Mouse (Mus musculus): ENCODE results near the gene Chrna5. TPM values are rescaled to one million over a fixed set of nuclear protein-coding genes. Genes with fewer than 3 reads are reported as not detected.
"Not testable (repeated sequence)": the region's sequence is repeated elsewhere in the genome, so short reads cannot be mapped to it uniquely, and the experiment has no call there.

The Chrna5 gene
- under 1 TPM in 1 of 2 experiments, not detected in 1; 0.12 TPM for total RNA-seq (2021)
- long read RNA-seq, experiment 1 = 0 reads
- long read RNA-seq, experiment 2 = 0 reads

- DNase-seq = no peak
- intact Hi-C loops (cut with DNase I; ENCODE audit: low total_unique reads) = no loop called here
Observed at GRCm38 (mm10) chr9:54980674-54981073, at the start of gene Chrna5. TSS of gene Chrna5 (plus strand) at chr9:54980880.

DNA sequence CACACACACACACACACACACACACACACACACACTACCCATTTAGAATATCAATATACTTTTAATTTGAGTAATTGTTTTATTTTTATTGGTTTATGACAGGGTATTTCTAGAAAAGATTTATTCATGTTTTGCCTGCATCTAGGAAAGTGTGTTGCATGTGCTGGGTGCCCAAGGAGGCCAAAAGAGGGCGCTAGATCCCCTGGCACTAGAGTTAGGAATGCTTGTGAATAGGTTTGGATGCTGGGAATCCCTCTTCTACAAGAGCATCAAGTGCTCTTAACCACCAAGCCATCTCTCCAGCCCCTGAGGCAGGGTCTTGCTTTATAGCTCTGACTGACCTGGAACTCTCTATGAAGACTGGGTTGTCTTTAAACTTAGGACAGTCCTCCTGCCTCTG lies 48.9 kb upstream of the Chrna5 start:
- intact Hi-C loops (cut with DNase I; ENCODE audit: low total_unique reads) = no loop called here
- no peak for DNase-seq

- no peak for DNase-seq
- intact Hi-C loops (cut with DNase I; ENCODE audit: low total_unique reads) = no loop called here
Observed at GRCm38 (mm10) chr9:54932379-54932778, 48.3 kb upstream of the Chrna5 start.

DNA sequence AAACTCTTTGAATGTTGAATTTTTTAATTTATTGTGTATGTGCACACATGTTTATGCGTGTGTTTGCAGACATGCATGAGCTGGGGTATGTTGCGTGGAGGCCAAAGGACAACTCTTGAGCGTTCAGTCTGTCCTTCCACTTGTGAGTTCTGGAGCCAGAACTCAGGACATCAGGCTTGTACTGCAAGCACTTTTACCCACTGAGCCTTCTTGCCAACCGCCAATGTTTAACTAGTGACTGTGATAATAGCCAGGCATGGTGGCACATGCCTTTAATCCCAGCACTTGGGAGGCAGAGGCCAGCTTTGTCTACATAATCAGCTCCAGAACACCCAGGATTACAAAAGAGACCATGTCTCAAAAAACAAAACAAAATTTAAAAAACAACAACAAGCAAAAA lies 38.6 kb upstream of the Chrna5 start:
- intact Hi-C loops (cut with DNase I; ENCODE audit: low total_unique reads) = no loop called here
- no peak for DNase-seq

GRCm38 (mm10) chr9:54944467-54944866 lies 36.2 kb upstream of the Chrna5 start:
- intact Hi-C loops (cut with DNase I; ENCODE audit: low total_unique reads) = no loop called here
- no peak for DNase-seq

- intact Hi-C loops (cut with DNase I; ENCODE audit: low total_unique reads) = no loop called here
- no peak for DNase-seq
Observed at GRCm38 (mm10) chr9:54946256-54946655, 34.4 kb upstream of the Chrna5 start.

DNA sequence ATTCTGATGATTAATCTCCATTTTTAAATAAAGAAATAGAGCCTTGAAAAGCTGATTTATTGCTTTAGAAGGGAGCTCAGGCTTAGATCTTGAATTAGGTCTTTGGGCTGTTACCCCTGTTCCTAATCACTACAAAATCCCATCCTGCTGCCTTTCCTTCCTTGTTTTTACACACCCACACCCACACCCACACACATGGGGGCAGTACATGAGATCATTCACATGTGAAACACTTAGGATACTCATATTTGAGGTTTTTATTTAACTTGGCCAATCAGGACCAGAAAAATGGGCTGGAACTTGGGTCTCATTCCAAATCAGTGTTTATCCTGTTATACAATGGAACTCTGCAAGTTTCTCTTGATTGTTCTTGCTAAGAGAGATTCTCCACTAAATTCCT lies 31.2 kb upstream of the Chrna5 start:
- peak; percentile 29 for DNase-seq
- intact Hi-C loops (cut with DNase I; ENCODE audit: low total_unique reads) = no loop called here

GRCm38 (mm10) chr9:54950162-54950561 lies 30.5 kb upstream of the Chrna5 start:
- intact Hi-C loops (cut with DNase I; ENCODE audit: low total_unique reads); DNase-seq: not testable (repeated sequence)

DNA sequence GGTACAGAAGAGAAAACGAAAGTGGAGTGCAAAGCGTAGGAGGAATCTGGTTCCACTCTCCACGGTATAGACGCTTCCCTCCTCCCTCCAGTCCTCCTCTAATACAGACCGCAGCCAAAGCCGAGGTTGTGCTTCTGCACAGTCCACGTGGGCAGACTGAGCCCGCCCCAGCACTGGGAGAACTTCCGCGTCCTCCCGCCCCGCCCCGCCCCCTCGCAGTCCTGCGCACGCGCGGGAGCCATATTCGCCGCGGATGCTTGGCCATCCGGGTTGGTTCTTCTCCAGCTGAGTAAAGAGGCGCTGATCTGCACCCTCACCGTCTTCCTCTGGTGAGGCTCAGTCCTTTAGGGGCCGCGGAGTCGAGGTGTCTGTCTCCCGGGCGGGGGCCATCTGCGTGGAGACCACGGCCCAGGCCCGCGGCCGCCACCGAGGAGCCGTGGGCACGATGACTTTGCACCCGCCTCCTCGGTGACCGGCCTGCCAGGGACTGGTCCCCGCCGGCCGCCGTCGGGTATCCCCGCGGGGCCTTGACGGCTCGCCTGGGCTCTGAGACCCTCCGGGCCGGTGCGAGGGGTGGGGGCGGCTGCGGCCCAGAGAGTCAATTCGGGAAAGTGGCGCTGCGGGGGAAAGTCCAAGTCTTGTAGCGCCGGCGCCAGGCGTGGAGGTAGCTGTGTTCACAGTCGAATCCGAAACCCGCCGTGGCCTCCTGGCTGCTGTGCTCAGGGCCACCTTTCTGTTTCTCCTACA lies 29.9 kb upstream of the Chrna5 start, which contains the start of the genes Psma4 and AY074887:
Gene Psma4 (plus strand): TSS at position 216 of the 747 bp plus-strand sequence.
Gene AY074887 (minus strand): TSS at position 424 of the 747 bp plus-strand sequence.
- intact Hi-C loops (cut with DNase I; ENCODE audit: low total_unique reads) = no loop called here
- DNase-seq = peak; percentile 94

DNA sequence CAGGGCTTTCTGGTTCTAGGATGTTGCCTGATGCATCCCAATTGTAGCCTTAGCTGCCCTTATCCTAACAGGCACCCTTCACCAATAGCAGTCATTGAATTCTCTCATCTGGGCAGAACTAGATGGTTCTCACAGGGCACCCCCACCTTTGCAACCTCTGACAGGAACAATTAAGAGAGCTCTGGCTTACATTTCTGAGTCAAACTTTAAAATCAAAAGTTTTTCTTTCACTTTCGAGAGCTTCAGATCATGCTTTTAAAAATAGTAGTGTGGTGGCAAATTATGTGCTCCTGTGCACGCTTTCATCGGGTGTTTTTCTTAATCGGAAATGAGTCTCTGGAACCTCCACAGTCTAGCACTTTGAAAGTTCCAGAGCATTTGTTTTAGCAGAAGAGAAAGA lies 19.6 kb upstream of the Chrna5 start:
- DNase-seq = no peak
- intact Hi-C loops (cut with DNase I; ENCODE audit: low total_unique reads) = no loop called here

- no peak for DNase-seq
- intact Hi-C loops (cut with DNase I; ENCODE audit: low total_unique reads) = no loop called here
Observed at GRCm38 (mm10) chr9:54963669-54964068, 17.0 kb upstream of the Chrna5 start.

DNA sequence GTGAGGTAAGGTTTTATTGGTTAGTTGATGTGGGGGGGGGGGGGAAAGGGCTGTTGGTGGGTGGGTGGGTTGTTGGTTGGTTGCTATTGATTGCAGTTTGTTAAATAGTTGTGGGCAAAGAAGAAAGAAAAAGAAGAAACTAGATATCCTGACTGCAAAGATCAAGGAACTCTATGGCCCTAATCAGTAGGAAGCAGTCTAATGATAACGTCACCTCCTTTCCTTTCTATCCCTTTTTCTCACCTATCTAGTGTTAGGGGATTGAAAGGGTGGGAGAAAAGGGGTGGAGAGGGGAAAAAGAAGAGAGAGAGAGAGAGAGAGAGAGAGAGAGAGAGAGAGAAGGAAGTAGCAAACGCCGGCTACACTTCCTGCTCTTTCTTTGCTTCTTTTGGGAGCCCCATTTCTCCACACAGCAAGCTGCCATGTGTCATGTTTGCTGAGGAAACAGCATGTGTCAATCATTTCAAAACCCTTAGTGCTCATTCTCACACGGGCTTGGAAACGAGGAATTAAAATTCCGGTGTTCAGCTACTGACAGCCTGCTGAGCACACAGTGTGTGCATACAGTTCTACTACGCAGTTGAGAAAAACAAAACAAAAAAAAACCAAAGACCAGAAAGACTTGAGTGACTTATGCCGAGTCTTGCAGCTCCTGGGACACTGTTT lies 10.6 kb upstream of the Chrna5 start:
- intact Hi-C loops (cut with DNase I; ENCODE audit: low total_unique reads) = no loop called here
- DNase-seq = no peak

GRCm38 (mm10) chr9:54981291-54982191 lies 861 bp downstream of the Chrna5 start:
- peak; percentile 10 for DNase-seq
- intact Hi-C loops (cut with DNase I; ENCODE audit: low total_unique reads) = no loop called here

- no peak for DNase-seq
- intact Hi-C loops (cut with DNase I; ENCODE audit: low total_unique reads) = no loop called here
Observed at GRCm38 (mm10) chr9:54982401-54982800, 1.7 kb downstream of the Chrna5 start.

- intact Hi-C loops (cut with DNase I; ENCODE audit: low total_unique reads) = no loop called here
- no peak for DNase-seq
Observed at GRCm38 (mm10) chr9:54990362-54990761, 9.7 kb downstream of the Chrna5 start.

DNA sequence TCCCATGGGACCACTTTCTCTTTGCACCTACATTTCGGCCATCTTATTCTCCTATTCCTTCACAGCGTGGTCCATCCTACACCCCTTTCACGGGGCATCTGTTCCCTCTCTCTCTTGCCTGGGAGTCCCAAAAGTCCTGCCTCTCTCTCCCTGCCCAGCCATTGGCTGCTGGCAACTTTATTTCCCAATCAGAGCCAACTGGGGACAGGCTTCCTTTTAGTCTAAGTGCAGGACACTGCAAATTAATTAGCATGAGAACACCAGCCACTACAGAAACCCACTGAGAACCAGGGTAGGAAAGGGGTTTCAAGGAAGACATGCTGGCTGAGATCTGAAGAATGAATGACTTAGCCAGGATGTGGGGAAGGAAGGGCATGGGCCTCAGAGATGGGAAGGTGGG lies 13.7 kb downstream of the Chrna5 start:
- DNase-seq = no peak
- intact Hi-C loops (cut with DNase I; ENCODE audit: low total_unique reads) = no loop called here

- intact Hi-C loops (cut with DNase I; ENCODE audit: low total_unique reads) = no loop called here
- DNase-seq = no peak
Observed at GRCm38 (mm10) chr9:54995645-54996044, 15.0 kb downstream of the Chrna5 start.

DNA sequence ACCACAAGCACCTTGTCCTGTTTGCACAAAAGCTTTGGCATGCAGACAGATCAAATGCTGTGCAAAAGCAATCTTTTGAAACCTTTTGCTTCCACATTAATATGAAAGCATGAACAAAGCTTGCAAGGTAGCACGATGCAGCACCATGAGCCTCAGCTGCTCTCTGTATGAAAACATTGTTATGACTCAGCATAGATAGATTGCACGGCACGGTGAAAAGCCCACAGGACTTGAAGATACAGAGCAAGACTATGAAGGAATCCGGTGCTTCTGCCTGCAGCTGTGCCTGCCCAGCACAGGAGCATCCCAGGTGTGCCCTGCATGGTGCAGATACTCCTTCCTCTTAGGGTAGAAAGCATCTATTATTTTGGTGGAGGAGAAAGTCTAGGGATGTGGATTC lies 22.9 kb downstream of the Chrna5 start:
- DNase-seq = no peak
- intact Hi-C loops (cut with DNase I; ENCODE audit: low total_unique reads) = no loop called here

GRCm38 (mm10) chr9:55009692-55010091 lies 29.0 kb downstream of the Chrna5 start:
- intact Hi-C loops (cut with DNase I; ENCODE audit: low total_unique reads) = no loop called here
- no peak for DNase-seq

Data from gastrocnemius, postnatal 14 days (tissue).